Mouse (Mus musculus) megakaryocyte, adult 5-6 weeks (primary cell): ENCODE measurements around the gene Dhrs11. TPM values are rescaled to one million over a fixed set of nuclear protein-coding genes. Genes with fewer than 3 reads are reported as not detected.
A peak's percentile ranks its signal among the peaks of the same experiment; 100 is the strongest.
"Not testable (repeated sequence)": the region's sequence is repeated elsewhere in the genome, so short reads cannot be mapped to it uniquely, and the experiment has no call there.

Source experiments
- ATAC-seq: 2 replicates; pipeline ENCODE4 v1.8.0; 2016; ENCODE audit warnings: mild to moderate bottlenecking, inconsistent platforms; ENCODE audit not compliant: poor library complexity, severe bottlenecking
- total RNA-seq, 2 experiments: library from RNA; stranded (forward) in 1 of 2; stranded (reverse) in 1 of 2; fragments of 153-499, 151-499 nt in 1 of 2; fragments of 221-1000, 200-1000 nt in 1 of 2; gene quantifications; 2 replicates each; pipeline versions ENCODE4 v1.2.3 to v1.2.4; 2015 to 2017

Gene Dhrs11
- total RNA-seq (2015) (24.0 and 26.1 TPM in 2 replicates), total RNA-seq (2017) (10.2 and 15.0 TPM in 2 replicates)

DNA sequence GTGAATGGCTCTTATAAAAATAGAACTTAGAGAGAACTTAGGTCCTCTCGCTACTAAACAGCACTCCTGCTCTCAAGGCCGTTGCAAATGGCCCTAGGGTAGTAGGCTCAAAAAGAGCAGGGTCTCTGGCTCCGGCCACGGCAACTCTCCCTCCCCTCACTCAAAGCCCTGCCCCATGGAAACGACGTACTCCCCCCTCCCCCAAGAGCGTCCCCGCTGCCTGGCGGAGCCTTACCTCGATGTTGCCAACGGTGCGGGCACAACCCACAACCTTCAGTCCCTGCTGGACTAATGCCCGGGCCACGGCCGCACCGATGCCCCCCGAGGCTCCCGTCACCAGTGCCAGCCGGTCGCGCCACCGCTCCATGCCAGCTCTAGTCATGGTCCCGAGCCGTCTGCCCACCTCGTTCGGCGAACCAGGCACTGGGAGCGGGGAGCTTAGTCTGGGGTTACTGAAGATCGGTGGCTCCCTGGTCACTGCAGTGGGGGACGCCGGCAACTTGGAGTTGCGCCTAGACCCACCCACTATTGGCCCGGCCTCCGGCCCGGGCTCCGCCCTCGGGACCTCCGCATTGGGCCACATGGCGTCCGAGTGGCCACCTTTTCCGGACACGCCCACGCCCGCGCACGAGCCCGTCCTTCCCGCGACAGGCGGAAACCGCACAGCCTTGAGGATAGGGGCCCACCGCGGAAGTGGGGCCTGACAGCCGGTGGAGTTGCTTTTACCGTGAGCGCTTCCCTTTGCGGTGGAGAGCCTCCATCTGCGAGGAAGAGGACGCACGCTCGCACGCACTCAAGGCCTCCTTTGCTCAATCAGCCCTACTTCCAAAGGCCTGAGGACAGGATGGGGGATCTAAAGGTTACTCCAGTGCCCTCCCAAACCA lies at the start of gene Dhrs11:
Dhrs11 (minus strand) TSS at position 479 of the 884 bp plus-strand sequence.
- ATAC-seq, result peak; percentile 94

DNA sequence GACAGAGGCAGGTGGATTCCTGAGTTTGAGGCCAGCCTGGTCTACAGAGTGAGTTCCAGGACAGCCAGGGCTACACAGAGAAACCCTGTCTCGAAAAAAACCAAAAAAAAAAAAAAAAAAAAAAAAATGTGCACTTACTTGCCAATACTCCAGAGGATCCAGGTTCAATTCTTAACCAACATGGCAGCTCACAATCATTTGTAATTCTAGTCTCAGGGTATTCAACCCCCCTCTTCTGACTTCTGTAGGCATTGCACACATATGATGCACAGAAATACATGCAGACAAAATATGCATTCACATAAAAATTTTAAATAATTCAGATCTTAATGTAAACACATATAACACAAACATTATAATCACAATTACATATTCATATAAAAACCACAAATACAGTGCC lies 47.2 kb upstream of the Dhrs11 start:
- not testable (repeated sequence) for ATAC-seq

- ATAC-seq, result no peak
These were observed 44.4 kb upstream of the Dhrs11 start for GRCm38 (mm10) chr11:84873042-84873833.

GRCm38 (mm10) chr11:84871548-84872069 lies 42.8 kb upstream of the Dhrs11 start:
- ATAC-seq, result no peak

GRCm38 (mm10) chr11:84871046-84871445 lies 42.3 kb upstream of the Dhrs11 start:
- no peak for ATAC-seq

DNA sequence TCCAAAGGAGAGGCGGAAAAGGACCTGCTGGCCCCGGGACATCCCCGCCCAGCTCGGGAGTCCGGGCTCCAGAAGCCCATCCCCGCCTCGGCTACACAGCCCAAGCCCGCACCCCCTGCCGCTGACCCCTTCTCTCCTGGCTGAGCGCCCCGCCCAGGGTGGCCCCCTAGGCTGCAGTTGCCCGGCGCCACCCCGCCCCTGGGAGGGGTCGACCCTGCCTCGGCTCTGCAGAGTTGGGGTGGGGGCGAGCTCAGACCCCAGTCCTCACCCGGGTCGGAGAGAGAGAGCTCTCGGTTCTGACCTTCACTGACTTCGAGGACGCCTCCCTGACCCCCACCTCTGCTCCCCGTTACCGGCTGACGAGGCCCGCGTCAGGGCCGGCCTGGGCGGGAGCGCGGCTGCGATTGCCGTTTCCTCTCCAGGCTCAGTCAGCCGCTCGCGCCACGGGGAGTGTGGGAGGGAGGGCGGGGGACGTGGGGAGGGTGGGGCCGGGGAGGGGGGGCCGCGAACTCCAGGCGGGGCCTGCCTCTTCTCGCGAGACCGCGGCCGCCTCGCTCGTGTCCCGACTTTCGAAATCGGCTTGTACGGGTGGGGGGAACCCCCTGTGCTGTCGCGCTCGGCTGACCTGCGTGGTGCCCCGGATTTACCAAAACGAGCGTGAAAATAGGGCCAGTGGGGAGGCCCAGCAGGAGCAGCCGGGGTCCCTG lies 41.7 kb upstream of the Dhrs11 start, which contains the start of gene Ggnbp2:
Ggnbp2 (minus strand) TSS at position 481 of the 707 bp plus-strand sequence.
- ATAC-seq, result peak; percentile 76

DNA sequence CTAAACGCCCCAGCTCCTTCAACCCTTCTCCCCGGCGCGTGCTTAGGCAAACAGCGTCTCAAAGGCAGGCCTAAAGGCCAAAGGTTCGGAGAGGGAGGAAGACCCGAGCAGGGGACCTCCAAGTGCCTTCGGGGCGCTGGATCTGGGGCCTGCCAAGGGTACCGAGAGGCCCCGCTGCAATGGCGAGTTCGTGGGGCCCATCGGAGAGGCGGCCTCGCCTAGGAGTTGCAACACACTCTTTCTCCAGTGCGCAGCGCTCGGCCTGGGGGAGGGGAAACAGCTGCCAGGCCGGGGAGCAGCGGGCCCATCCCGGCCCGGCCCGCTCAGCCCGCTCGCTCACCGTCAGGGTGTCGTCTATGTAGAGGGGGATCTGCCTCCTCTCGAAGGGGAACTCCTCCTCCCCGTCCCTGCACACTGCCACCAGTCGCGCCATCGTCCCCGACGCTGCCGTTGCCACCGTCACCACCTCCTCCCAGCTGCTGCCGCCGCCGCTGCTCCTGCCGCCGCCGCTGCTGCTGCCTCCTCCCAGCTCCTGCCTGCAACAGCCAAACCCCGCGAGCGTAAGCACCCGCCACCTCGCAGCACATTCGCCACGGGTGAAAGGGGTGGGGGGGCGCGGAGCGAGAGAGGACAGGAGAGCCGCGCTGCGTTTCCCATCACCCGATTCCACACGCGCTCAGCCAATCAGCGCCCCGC lies 40.9 kb upstream of the Dhrs11 start:
- ATAC-seq, result peak; percentile 70

- no peak for ATAC-seq
These were observed 40.0 kb upstream of the Dhrs11 start for GRCm38 (mm10) chr11:84868786-84869259.

DNA sequence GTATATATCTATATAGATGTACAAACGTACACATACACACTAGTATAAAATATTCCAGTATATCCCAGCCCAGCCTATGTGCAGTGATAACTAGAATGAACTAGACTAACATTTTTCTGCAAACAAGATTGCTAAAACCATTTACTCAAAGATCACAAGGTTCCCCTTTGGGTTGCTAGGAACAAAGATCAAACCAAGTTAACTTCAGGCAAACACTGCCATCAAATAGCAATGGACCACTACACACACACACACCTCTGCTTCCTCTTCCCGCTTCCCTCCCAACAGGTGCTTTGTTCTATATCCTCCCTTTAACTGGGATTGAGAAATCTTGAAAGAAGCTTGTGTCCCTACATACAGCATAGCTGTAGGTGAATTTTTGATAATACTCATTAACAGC lies 38.8 kb upstream of the Dhrs11 start:
- ATAC-seq, result no peak

DNA sequence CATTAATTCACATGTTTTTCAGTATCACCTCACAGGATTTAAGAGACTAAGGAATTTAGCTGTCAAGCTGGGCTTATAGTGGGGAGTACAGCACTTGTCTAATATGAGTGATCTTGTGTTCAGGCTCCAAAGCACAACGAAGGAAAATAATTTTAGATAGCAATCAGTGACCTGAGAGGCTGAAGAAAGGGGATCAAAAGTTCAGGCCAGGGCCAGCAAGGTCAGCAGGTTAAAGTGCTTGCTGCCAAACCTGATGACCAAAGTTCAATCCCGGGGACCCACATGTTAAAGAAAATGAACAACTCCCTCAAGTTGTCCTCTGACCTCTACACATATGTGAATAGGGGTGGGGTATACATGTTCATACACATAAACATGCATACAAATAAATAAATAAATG lies 36.5 kb upstream of the Dhrs11 start:
- ATAC-seq, result no peak

- ATAC-seq, result no peak
These were observed 26.5 kb upstream of the Dhrs11 start for GRCm38 (mm10) chr11:84855285-84855684.

DNA sequence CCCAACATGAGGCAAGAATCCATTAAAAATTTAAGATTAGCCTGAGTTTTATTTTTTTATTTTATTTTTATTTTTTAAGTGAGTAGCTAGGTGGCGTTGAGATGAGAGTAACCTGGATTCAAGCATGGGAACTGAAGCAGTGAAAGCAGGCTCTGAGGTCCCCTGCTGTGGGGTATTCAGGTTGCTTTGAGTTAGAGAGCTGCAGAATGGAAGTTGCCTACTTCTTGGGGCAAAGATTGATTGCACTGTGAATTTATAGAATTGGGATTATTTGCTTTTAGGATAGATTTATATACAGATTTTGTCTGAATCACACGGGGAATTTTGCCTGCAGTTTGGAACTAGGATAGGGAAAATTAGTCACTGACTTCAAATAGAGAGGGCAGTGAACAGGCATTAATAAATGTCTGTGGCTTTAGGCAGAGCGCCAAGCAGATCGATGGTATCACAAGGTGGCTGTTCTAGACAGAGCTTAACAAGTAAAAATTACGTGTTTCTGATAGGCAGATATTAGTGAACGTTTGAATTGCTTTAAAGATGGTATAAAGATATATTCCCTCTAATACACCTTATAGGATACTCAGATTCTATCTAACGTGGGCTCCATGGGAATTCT lies 18.8 kb upstream of the Dhrs11 start:
- ATAC-seq, result no peak

DNA sequence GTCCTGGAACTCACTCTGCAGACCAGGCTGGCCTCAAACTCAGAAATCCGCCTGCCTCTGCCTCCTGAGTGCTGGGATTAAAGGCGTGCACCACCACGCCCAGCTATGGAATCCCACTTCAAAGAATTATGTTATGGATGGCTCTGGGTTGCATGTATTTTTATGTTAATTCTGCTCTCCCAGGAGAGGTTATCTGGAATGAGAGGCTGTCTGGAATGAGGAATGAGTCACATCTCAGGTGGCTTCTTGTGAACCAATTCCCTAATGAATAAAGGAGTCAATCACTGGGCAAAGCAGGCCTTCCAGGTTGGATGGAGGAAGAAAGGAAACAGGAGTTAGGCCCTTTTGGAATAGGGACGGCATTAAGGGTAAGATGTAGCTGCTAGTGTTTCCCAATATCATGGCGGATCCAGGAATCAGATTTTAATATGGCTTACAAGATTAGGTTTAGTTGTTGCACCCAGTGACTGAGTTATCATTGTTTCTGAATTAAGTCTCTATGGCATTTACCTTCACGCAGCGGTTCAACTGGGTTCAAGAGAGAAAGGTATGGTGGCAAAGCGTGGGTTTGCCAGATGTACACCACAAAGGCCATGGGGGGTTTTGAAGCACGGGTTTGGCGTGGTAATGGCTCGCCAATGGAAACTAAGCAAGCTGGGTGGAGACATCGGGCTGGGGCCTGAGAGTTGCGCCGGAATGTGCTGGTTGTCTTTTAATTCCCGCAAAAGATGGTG lies 18.1 kb upstream of the Dhrs11 start:
- ATAC-seq, result no peak

DNA sequence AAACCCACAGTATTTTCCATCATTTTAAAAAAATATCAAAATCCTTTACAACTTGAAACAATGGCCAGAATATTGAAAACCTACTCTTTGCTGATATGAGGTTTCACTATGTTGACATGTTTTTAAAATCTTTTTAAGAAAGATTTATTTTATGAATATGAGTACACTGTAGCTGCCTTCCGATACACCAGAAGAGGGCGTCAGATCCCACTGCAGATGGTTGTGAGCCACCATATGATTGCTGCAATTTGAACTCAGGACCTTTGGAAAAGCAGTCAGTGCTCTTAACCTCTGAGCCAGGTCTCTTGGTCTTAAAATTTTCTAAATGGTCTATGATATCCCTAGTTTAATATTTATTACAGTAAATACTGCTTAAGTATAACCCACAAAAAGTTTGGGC lies 10.5 kb upstream of the Dhrs11 start:
- no peak for ATAC-seq

- ATAC-seq, result not testable (repeated sequence)
These were observed 701 bp upstream of the Dhrs11 start for GRCm38 (mm10) chr11:84829495-84829894.

- no peak; the same call in 1 of the 2 replicates for ATAC-seq
These were observed 792 bp downstream of the Dhrs11 start for GRCm38 (mm10) chr11:84827901-84828503.

DNA sequence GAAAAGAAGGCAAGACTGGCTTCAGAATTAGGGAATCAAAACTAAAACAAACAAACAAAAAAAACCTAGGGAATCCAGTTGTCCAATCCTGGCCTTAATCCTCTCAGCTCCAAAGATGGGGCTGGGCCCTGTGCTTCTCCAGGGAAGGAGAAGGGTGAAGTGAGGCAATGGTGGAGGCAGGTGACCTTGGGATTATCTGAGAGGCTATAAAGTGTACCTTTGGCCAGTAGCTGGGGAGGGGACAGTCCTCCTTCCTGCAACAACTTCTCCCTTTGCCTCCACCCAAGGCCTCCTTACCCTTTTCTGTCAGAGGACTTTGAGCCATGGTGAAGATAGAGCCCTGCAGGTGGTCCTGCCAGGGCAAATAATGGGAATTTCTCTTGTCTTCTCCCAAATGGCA lies 1.3 kb downstream of the Dhrs11 start:
- ATAC-seq, result no peak

- no peak for ATAC-seq
These were observed 2.6 kb downstream of the Dhrs11 start for GRCm38 (mm10) chr11:84826185-84826584.
